Mouse (Mus musculus) cortical plate, adult 2 months (tissue): ENCODE measurements around the gene Musk.

ENCODE experiments used
- CTCF ChIP-seq: fragments of 200-500 bp; IDR thresholded peaks from 2 replicates; pipeline ENCODE4 v1.5.1; 2011; ENCODE audit warnings: mild to moderate bottlenecking, control low read depth, low read length; ENCODE audit not compliant: insufficient read depth; ENCODE audit errors: extremely low read depth
- POLR2A ChIP-seq: fragments of 200-500 bp; IDR thresholded peaks from 2 replicates; pipeline ENCODE4 v1.6.1; 2011; ENCODE audit warnings: mild to moderate bottlenecking, low read length, control low read depth; ENCODE audit not compliant: insufficient read depth; ENCODE audit errors: extremely low read depth

- TF ChIP-seq CTCF (no peak), POLR2A (no peak)
Measured at GRCm38 (mm10) chr4:58240416-58240815, 45.3 kb upstream of the Musk start.
